Mouse (Mus musculus): ENCODE data around the gene Akap12. TPM values are rescaled to one million over a fixed set of nuclear protein-coding genes. Genes with fewer than 3 reads are reported as not detected.

Akap12 gene
- polyA plus RNA-seq, 1 experiment from 2014 or later, result 33.9 TPM

GRCm38 (mm10) chr10:4268140-4268539 lies 2.0 kb downstream of the Akap12 start:
- no peak overlapping the region for H3K9ac ChIP-seq (ENCODE audit: low read depth, low read length)
- H3K4me1 ChIP-seq (ENCODE audit: control insufficient read depth, insufficient read depth, low read length), result peaks cover 4% of the 10 kb centered on the region; the same call in 1 of the 2 replicates
- H3K9me3 ChIP-seq (replicated peaks; ENCODE audit: control insufficient read depth, low read length), result no peaks in the 10 kb centered on the region
- no peak overlapping the region for H3K4me3 ChIP-seq (ENCODE audit: low read depth, low read length)
- 90% methylated on average over 7 of the region's 7 CpGs for WGBS (ENCODE audit: insufficient replicate concordance)
- no peak overlapping the region for H3K4me2 ChIP-seq
- no peaks in the 10 kb centered on the region for H3K27me3 ChIP-seq (ENCODE audit: control insufficient read depth, insufficient read depth, low read length)
- no peak overlapping the region for H3K27ac ChIP-seq (ENCODE audit: low read depth, low read length)
- no peak for ATAC-seq (replicated peaks; ENCODE audit: insufficient number of reproducible peaks, low FRiP score, low TSS enrichment)
- no peaks in the 10 kb centered on the region for H3K36me3 ChIP-seq (ENCODE audit: control insufficient read depth, insufficient read depth, low read length)

- Histone ChIP-seq H3K9ac (ENCODE audit: low read depth, low read length) (no peak overlapping the region), H3K4me2 (no peak overlapping the region), H3K27me3 (ENCODE audit: control insufficient read depth, insufficient read depth, low read length) (no peaks in the 10 kb centered on the region), H3K36me3 (ENCODE audit: control insufficient read depth, insufficient read depth, low read length) (no peaks in the 10 kb centered on the region), H3K9me3 (replicated peaks; ENCODE audit: control insufficient read depth, low read length) (no peaks in the 10 kb centered on the region), H3K4me3 (ENCODE audit: low read depth, low read length) (no peak overlapping the region), H3K4me1 (ENCODE audit: control insufficient read depth, insufficient read depth, low read length) (peaks cover 6% of the 10 kb centered on the region), H3K27ac (ENCODE audit: low read depth, low read length) (no peak overlapping the region)
- ATAC-seq (replicated peaks; ENCODE audit: insufficient number of reproducible peaks, low FRiP score, low TSS enrichment), result no peak
- WGBS (ENCODE audit: insufficient replicate concordance), result 85% methylated on average over 10 of the region's 10 CpGs
Observed at GRCm38 (mm10) chr10:4275572-4275971, 9.4 kb downstream of the Akap12 start.

GRCm38 (mm10) chr10:4276081-4276480 lies 9.9 kb downstream of the Akap12 start:
- WGBS (ENCODE audit: insufficient replicate concordance), result 83% methylated on average over 13 of the region's 13 CpGs
- Histone ChIP-seq H3K36me3 (ENCODE audit: control insufficient read depth, insufficient read depth, low read length) (no peaks in the 10 kb centered on the region), H3K27me3 (ENCODE audit: control insufficient read depth, insufficient read depth, low read length) (no peaks in the 10 kb centered on the region), H3K9ac (ENCODE audit: low read depth, low read length) (no peak overlapping the region), H3K4me3 (ENCODE audit: low read depth, low read length) (no peak overlapping the region), H3K4me2 (no peak overlapping the region), H3K4me1 (ENCODE audit: control insufficient read depth, insufficient read depth, low read length) (peaks cover 6% of the 10 kb centered on the region), H3K27ac (ENCODE audit: low read depth, low read length) (no peak overlapping the region), H3K9me3 (replicated peaks; ENCODE audit: control insufficient read depth, low read length) (no peaks in the 10 kb centered on the region)
- no peak for ATAC-seq (replicated peaks; ENCODE audit: insufficient number of reproducible peaks, low FRiP score, low TSS enrichment)

GRCm38 (mm10) chr10:4278041-4278440 lies 11.9 kb downstream of the Akap12 start:
- Histone ChIP-seq H3K4me1 (ENCODE audit: control insufficient read depth, insufficient read depth, low read length) (peaks cover 6% of the 10 kb centered on the region), H3K9ac (ENCODE audit: low read depth, low read length) (no peak overlapping the region), H3K9me3 (replicated peaks; ENCODE audit: control insufficient read depth, low read length) (no peaks in the 10 kb centered on the region), H3K36me3 (ENCODE audit: control insufficient read depth, insufficient read depth, low read length) (no peaks in the 10 kb centered on the region), H3K4me2 (no peak overlapping the region), H3K27ac (ENCODE audit: low read depth, low read length) (no peak overlapping the region), H3K4me3 (ENCODE audit: low read depth, low read length) (no peak overlapping the region), H3K27me3 (ENCODE audit: control insufficient read depth, insufficient read depth, low read length) (no peaks in the 10 kb centered on the region)
- WGBS (ENCODE audit: insufficient replicate concordance), result 27% methylated on average over 6 of the region's 6 CpGs
- ATAC-seq (replicated peaks; ENCODE audit: insufficient number of reproducible peaks, low FRiP score, low TSS enrichment), result no peak

GRCm38 (mm10) chr10:4282395-4282794 lies 16.2 kb downstream of the Akap12 start:
- no peaks in the 10 kb centered on the region for H3K27me3 ChIP-seq (ENCODE audit: control insufficient read depth, insufficient read depth, low read length)
- H3K9me3 ChIP-seq (replicated peaks; ENCODE audit: control insufficient read depth, low read length), result no peaks in the 10 kb centered on the region
- no peak overlapping the region for H3K27ac ChIP-seq (ENCODE audit: low read depth, low read length)
- no peaks in the 10 kb centered on the region for H3K36me3 ChIP-seq (ENCODE audit: control insufficient read depth, insufficient read depth, low read length)
- 51% methylated on average over 4 of the region's 4 CpGs for WGBS (ENCODE audit: insufficient replicate concordance)
- no peak for ATAC-seq (replicated peaks; ENCODE audit: insufficient number of reproducible peaks, low FRiP score, low TSS enrichment)
- no peak overlapping the region for H3K4me3 ChIP-seq (ENCODE audit: low read depth, low read length)
- peaks cover 6% of the 10 kb centered on the region for H3K4me1 ChIP-seq (ENCODE audit: control insufficient read depth, insufficient read depth, low read length)
- H3K4me2 ChIP-seq, result no peak overlapping the region
- H3K9ac ChIP-seq (ENCODE audit: low read depth, low read length), result no peak overlapping the region

GRCm38 (mm10) chr10:4284781-4285180 lies 18.6 kb downstream of the Akap12 start:
- 71% methylated on average over 1 of the region's 1 CpGs for WGBS (ENCODE audit: insufficient replicate concordance)
- no peak for ATAC-seq (replicated peaks; ENCODE audit: insufficient number of reproducible peaks, low FRiP score, low TSS enrichment)
- no peak overlapping the region for H3K27ac ChIP-seq (ENCODE audit: low read depth, low read length)

GRCm38 (mm10) chr10:4285752-4286151 lies 19.6 kb downstream of the Akap12 start:
- ATAC-seq (replicated peaks; ENCODE audit: insufficient number of reproducible peaks, low FRiP score, low TSS enrichment), result no peak
- H3K9me3 ChIP-seq (replicated peaks; ENCODE audit: control insufficient read depth, low read length), result no peaks in the 10 kb centered on the region
- H3K9ac ChIP-seq (ENCODE audit: low read depth, low read length), result peak overlapping the region; percentile 35; the same call in 1 of the 2 replicates
- no peaks in the 10 kb centered on the region; the same call in 1 of the 2 replicates for H3K4me1 ChIP-seq (ENCODE audit: control insufficient read depth, insufficient read depth, low read length)
- H3K27me3 ChIP-seq (ENCODE audit: control insufficient read depth, insufficient read depth, low read length), result no peaks in the 10 kb centered on the region
- peak overlapping the region; percentile 57 for H3K27ac ChIP-seq (ENCODE audit: low read depth, low read length)
- 49% methylated on average over 8 of the region's 8 CpGs for WGBS (ENCODE audit: insufficient replicate concordance)
- H3K4me2 ChIP-seq, result no peak overlapping the region
- no peak overlapping the region for H3K4me3 ChIP-seq (ENCODE audit: low read depth, low read length)
- no peaks in the 10 kb centered on the region for H3K36me3 ChIP-seq (ENCODE audit: control insufficient read depth, insufficient read depth, low read length)

More at GRCm38 (mm10) chr10:4284781-4285180, 18.6 kb downstream of the Akap12 start:
- no peaks in the 10 kb centered on the region for H3K9me3 ChIP-seq (replicated peaks; ENCODE audit: control insufficient read depth, low read length)
- H3K4me3 ChIP-seq (ENCODE audit: low read depth, low read length), result no peak overlapping the region
- no peaks in the 10 kb centered on the region for H3K36me3 ChIP-seq (ENCODE audit: control insufficient read depth, insufficient read depth, low read length)
- H3K4me2 ChIP-seq, result no peak overlapping the region
- no peak overlapping the region for H3K9ac ChIP-seq (ENCODE audit: low read depth, low read length)
- H3K27me3 ChIP-seq (ENCODE audit: control insufficient read depth, insufficient read depth, low read length), result no peaks in the 10 kb centered on the region
- H3K4me1 ChIP-seq (ENCODE audit: control insufficient read depth, insufficient read depth, low read length), result no peaks in the 10 kb centered on the region; the same call in 1 of the 2 replicates

- H3K27me3 ChIP-seq (ENCODE audit: control insufficient read depth, insufficient read depth, low read length), result no peaks in the 10 kb centered on the region
- H3K36me3 ChIP-seq (ENCODE audit: control insufficient read depth, insufficient read depth, low read length), result no peaks in the 10 kb centered on the region
- no peaks in the 10 kb centered on the region; the same call in 1 of the 2 replicates for H3K4me1 ChIP-seq (ENCODE audit: control insufficient read depth, insufficient read depth, low read length)
- WGBS (ENCODE audit: insufficient replicate concordance), result 64% methylated on average over 5 of the region's 5 CpGs
- no peak for ATAC-seq (replicated peaks; ENCODE audit: insufficient number of reproducible peaks, low FRiP score, low TSS enrichment)
- no peak overlapping the region for H3K4me3 ChIP-seq (ENCODE audit: low read depth, low read length)
- H3K9me3 ChIP-seq (replicated peaks; ENCODE audit: control insufficient read depth, low read length), result no peaks in the 10 kb centered on the region
- no peak overlapping the region for H3K4me2 ChIP-seq
- H3K27ac ChIP-seq (ENCODE audit: low read depth, low read length), result no peak overlapping the region
- H3K9ac ChIP-seq (ENCODE audit: low read depth, low read length), result no peak overlapping the region
Observed at GRCm38 (mm10) chr10:4289171-4289570, 23.0 kb downstream of the Akap12 start.

- Histone ChIP-seq H3K27me3 (ENCODE audit: control insufficient read depth, insufficient read depth, low read length) (no peaks in the 10 kb centered on the region), H3K4me2 (no peak overlapping the region), H3K27ac (ENCODE audit: low read depth, low read length) (no peak overlapping the region), H3K4me1 (ENCODE audit: control insufficient read depth, insufficient read depth, low read length) (no peaks in the 10 kb centered on the region; the same call in 1 of the 2 replicates), H3K36me3 (ENCODE audit: control insufficient read depth, insufficient read depth, low read length) (no peaks in the 10 kb centered on the region), H3K4me3 (ENCODE audit: low read depth, low read length) (no peak overlapping the region), H3K9ac (ENCODE audit: low read depth, low read length) (no peak overlapping the region), H3K9me3 (replicated peaks; ENCODE audit: control insufficient read depth, low read length) (no peaks in the 10 kb centered on the region)
- WGBS (ENCODE audit: insufficient replicate concordance), result 53% methylated on average over 3 of the region's 3 CpGs
- ATAC-seq (replicated peaks; ENCODE audit: insufficient number of reproducible peaks, low FRiP score, low TSS enrichment), result no peak
Observed at GRCm38 (mm10) chr10:4289636-4290035, 23.5 kb downstream of the Akap12 start.

All from heart, embryonic 11.5 days (tissue).